Mouse (Mus musculus) layer of hippocampus, postnatal 25 days (tissue): ENCODE measurements around the gene Fam181b. TPM values are rescaled to one million over a fixed set of nuclear protein-coding genes. Genes with fewer than 3 reads are reported as not detected.

ENCODE experiments used
- DNase-seq, 2 experiments: peaks; one replicate each; pipeline ENCODE4 v3.0.0; 2022; ENCODE audit warnings: mixed read lengths in 2 of 2, low spot score in 1 of 2; ENCODE audit errors: extremely low spot score in 1 of 2
- total RNA-seq, 2 experiments: library from RNA; stranded (reverse); gene quantifications; 2 replicates each; pipeline ENCODE4 v1.2.3; 2021

The Fam181b gene
- 10 to 100 TPM; 22.4 to 22.6 TPM for total RNA-seq

DNA sequence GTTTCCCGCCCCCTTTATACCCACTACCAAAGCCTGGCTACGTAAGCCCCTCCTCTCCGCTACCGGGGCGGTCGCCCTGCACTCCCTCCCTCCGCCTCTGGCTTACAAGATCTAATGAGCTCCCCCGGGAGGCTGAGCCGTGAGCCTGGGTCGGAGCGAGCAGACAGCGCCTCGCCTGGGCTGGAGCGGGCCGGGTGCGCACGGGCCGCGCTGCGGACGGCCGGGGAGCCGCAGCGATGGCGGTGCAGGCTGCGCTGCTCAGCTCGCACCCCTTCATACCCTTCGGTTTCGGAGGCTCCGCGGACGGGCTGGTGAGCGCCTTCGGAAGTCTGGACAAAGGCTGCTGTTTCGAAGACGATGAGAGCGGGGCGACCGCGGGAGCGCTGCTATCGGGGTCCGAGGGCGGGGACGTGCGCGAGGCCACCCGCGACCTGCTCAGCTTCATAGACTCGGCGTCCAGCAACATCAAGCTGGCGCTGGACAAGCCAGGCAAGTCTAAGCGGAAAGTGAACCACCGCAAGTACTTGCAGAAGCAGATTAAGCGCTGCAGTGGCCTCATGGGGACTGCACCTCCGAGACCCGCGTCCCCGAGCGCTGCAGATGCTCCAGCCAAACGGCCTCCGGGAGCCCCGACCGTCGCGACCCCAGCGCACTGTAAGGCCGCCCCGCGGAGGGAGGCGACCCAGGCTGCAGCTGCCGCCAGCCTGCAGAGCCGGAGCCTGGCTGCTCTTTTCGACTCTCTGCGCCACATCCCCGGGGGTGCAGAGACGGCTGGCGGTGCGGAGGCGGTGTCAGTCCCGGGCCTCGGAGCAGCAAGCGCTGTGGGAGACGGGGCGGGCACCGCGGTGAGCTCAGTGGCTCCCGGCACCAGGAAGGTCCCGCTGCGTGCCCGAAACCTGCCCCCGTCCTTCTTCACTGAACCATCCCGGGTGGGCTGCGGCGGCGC lies at the start of gene Fam181b:
Fam181b (plus strand) TSS at position 81 of the 946 bp plus-strand sequence.
- peak; percentile 66 to 67 for DNase-seq

- no peak for DNase-seq
These were observed 41.7 kb upstream of the Fam181b start for GRCm38 (mm10) chr7:93037763-93038471.

DNA sequence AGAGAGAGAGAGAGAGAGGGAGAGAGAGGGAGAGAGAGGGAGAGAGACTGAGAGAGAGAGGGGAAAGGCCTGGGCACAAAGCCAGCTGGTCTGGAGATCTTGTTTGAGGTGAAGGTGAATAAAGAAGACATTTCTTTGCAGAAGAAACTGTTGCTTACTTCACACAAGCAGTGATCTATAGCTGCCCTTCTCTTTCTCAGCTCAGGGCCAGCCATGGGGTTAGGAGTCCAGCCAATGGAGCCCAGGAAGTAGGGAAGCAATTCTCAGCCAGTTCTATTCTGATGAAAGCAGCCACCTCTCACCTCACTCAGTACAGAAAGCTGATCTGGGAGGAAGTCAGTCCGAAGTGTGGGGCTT lies 41.2 kb upstream of the Fam181b start:
- no peak for DNase-seq

GRCm38 (mm10) chr7:93039542-93039941 lies 40.1 kb upstream of the Fam181b start:
- no peak for DNase-seq

DNA sequence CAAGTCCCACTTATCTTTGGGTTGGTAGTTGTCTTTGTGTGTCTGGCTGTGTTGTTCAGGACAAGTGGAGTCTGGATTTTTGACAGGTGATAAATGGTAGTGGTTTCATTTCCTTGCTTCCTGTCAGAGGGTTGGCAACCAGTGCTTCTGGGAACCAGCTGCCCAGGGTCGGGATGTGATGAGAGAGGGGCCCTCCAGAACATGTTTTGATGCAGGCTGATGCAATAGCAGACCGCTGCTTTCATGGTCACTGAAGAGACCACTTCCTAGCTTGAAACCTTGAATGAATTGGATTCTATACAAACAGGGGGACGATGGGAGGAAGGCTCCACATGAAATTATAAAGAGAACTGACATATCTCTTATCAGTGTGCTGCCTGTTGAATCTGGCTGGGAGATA lies 35.3 kb upstream of the Fam181b start:
- no peak for DNase-seq

DNA sequence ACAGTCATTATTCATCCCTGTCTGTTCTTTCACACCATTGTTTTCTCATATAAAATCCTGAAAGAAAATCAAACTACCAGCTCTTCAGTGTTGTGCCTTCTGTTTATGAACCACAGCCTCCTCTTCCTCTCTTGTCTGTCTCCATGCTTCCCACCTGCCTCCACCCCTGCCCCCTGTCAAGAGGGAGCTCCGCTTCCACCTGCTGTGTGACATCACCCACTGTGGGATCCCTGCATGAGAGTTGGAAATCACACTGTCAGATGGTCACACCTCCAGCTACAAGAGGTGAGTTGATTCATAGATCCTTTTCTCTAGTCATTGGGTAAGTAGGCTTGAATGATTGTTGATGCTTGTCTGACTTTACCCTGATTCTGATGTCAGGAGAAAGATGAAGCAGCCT lies 34.9 kb upstream of the Fam181b start:
- no peak for DNase-seq

GRCm38 (mm10) chr7:93060831-93061230 lies 18.8 kb upstream of the Fam181b start:
- no peak for DNase-seq

GRCm38 (mm10) chr7:93061747-93062146 lies 17.9 kb upstream of the Fam181b start:
- no peak for DNase-seq

GRCm38 (mm10) chr7:93062189-93062588 lies 17.5 kb upstream of the Fam181b start:
- no peak for DNase-seq

GRCm38 (mm10) chr7:93067464-93068015 lies 12.1 kb upstream of the Fam181b start:
- no peak for DNase-seq

DNA sequence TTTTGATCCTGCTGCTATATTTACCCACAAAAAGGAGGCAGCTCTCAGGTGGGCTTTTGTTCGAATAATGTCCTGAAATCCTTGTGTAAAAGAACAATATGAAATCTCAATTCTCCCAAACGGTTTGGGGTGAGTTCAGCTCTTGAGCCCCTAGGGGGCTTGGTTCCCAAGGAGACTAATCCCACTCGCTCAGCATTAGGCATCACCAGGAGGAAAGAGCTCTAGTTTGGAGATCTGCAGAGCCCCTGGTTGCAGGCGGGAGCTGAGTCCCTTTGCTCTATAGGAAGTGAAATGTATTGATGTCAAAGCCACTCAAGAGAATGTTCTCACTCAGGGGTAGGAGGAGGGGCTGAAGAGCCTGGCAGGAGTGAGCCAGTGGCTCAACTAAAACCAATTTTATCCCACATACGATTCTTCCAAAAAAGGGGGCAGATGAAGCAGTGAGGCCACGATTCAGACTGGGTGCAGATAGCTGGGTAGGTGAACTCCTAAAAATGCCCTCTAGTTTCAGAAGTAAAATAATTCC lies 3.2 kb upstream of the Fam181b start:
- no peak for DNase-seq

- DNase-seq, result no peak
These were observed 263 bp upstream of the Fam181b start for GRCm38 (mm10) chr7:93079420-93079784.

DNA sequence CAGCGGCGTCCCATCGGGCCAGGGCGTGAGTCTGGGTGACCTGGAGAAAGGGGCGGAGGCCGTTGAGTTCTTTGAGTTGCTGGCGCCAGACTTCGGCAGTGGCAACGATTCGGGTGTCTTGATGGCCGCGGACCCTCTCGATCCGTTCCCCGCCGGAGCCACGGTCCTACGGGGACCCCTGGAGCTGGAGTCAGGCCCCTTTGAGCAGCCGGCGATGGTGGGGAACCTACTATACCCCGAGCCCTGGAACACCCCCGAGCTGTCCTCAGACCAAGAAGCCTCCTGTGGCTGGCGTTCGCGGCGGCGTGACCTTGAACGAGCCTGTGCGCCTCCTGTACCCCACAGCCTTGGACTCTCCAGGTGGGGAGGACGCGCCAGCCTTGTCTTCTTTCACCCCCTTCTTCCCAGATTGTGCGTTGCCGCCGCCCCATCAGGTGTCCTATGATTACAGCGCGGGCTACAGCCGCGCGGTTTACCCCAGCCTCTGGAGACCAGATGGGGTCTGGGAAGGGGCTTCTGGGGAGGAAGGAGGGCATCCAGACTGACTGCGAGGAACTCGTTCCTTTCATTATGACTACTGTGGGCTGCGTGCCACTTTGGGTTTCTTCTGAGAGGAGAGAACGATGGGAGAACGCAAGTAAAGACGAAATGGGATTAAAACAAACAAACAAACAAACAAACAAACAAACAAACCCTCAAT lies 1.2 kb downstream of the Fam181b start:
- peak in 1 of 2 experiments; percentile 24 for DNase-seq

DNA sequence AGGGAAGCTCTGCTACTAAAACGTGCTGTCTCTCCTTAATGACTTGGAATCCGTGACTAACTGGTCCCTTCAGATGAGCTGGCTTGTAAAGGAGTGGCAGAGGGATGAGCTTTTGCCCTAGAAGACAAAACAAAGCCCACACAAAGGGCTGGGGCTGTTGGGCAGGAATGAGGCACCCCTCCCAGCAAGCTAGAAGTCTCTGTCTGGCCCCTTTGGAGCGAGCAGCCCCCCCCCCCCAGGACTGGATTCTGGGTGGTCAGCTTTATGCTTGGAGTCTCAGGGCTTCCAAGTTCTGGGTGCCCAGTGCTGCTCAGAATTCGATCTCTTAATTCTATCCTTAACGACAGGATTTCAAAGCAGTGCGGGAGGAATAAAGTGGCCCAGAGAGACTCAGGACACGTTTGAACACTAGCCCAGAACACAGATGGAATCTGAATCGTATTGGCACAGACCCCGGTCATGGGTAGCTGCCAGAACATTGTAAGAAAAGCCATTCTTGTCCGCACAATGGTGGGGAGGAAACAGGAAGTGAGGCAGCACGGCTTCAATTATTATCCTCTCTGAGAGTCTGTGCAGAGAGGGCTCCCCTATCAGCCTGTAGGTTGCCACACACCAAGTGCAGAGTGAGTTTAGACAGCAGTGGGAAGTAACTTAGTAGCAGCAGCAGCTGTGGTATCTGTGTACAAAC lies 13.8 kb downstream of the Fam181b start:
- peak; percentile 49 to 70 for DNase-seq

DNA sequence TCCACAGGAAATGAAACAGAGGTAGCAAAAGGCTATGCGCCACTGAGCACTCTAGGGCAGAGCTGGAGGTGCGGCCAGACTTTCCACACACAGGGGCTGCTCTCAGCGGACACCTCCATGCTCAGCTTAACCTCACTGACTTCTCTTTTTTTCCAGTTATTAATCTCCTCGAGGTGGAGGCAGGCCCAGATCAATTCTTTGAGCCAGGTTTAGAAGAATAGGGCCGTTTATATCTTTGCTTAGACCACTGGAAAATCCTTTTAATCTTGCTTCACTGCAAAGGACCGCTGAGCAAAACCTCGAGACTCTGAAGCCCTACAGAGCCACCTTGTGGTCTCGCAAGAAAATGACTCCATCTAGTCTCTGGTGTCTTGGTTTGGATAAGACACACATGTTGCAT lies 15.8 kb downstream of the Fam181b start:
- DNase-seq, result peak; percentile 21 to 52

DNA sequence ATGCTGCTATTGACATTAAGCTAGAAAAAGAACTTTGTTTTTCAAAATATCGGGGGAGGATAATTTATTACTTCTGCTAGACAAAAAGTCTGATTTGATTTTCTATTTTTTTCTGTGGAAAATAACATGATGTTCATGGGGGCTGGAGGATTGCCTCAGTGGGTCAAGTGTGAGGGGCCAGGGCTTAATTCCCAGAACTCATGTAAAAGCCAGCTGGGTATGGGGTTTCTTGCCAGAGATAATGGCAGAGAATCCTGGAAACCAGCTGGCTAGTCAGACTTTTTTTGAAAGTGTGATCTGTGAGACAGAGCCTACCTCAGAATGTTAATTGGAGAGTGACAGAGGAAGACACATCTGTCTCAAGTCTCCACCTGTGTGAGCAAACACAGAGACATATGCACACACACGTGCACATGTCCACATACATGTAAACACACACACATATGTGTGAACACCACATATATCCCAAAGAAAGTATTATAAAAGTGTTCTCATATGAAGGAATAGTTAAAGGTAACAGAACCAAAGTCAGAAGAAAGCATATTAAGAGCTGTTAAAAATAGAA lies 25.2 kb downstream of the Fam181b start:
- no peak for DNase-seq

DNA sequence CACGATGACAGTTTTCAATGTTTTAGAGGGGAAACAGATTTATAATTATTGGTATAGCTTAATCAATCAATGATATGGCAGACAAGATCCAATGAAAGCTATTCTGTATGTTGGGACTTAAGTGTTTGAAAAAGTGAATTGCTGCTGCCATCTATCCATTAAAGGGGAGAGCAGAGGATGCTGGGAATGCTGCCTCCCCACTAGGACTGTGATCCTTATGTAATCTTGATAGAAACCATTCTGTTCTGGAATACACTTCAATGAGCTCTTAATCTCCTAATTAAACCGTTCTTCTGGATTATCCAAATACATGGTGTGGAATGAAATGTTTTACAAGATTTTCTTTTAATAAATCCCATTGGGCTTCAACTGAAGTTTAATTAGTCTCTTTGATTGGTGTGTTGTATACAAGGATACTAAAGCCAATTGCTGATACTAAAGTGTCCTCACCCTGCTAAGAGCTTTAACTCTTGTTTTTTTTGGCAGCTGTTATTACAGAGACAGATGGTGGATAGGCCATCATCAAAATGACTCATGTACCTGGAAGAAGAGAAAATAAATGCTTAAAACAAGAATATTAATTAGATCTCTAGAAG lies 30.8 kb downstream of the Fam181b start:
- DNase-seq, result no peak

- DNase-seq, result no peak
These were observed 31.4 kb downstream of the Fam181b start for GRCm38 (mm10) chr7:93111056-93111455.

GRCm38 (mm10) chr7:93117561-93117960 lies 37.9 kb downstream of the Fam181b start:
- DNase-seq, result no peak
